Mouse (Mus musculus): Measurements from ENCODE around the gene Acap2. TPM values are rescaled to one million over a fixed set of nuclear protein-coding genes. Genes with fewer than 3 reads are reported as not detected.

The Acap2 gene
- total RNA-seq, 2 experiments from 2014 or later: 95.7 to 130 TPM

DNA sequence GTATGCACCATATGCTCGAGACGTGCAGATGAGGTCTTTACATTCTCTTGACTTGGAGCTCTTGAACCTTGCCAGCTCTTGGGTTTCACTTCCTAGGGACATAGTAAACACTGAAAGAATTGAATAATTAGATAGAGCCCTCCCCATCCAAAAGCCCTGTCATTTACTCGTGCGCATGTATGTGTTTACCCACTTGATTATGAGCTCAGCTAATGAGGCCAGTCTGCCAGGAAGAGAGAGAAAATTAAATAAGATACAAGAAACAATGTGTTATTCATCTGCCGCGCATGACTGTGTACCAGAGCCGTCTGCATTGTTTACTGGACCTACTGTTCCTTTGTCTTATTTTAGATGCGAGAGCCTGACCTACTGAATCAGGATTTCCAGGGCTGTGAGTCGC is 10.5 kb upstream of the Acap2 start:
- no peak for DNase-seq (ENCODE audit: low spot score in 2 of 2)
- intact Hi-C loops (cut with DNase I): no loop called here

DNA sequence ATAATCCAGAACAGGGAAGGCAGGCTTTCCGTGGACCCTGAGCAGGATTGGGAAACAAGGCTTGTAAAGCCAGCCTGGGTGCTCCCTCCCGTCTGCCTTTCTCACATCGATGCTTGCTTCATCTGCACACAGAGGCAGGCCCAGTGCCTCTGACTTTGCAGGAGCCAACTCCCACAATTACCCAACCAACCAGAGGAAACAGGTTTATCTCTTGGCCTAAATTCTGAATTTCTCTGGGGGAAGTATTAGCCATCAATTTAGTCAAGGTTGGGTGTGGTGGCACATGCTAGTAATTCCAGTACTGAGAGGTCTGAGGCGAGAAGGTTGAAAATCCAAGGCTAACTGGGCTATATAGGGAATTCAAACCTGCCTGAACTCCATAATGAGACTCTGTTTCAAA is 9.4 kb upstream of the Acap2 start:
- intact Hi-C loops (cut with DNase I): no loop called here
- DNase-seq (ENCODE audit: low spot score in 2 of 2): peak in 1 of 2 experiments; percentile 3

DNA sequence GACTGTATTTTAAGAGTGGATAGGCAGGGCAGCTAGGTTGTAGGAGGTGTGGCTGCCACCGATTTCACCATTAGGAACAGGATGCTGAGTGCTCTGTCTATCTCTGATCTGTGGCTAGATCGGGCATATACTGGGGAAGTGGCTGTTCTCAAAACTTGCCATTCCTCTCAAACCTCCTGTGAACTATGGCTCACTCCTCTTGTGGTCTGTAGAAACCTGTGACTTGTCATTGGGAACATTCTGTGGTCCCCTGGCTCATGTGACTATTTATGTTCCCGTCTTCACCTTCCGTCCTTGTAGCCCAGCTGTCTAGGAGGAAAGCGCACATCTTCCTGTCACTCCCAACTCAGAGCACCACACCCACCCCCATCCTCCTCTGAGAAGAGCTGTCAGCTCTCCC is 8.9 kb upstream of the Acap2 start:
- intact Hi-C loops (cut with DNase I): no loop called here
- DNase-seq (ENCODE audit: low spot score in 2 of 2): no peak

DNA sequence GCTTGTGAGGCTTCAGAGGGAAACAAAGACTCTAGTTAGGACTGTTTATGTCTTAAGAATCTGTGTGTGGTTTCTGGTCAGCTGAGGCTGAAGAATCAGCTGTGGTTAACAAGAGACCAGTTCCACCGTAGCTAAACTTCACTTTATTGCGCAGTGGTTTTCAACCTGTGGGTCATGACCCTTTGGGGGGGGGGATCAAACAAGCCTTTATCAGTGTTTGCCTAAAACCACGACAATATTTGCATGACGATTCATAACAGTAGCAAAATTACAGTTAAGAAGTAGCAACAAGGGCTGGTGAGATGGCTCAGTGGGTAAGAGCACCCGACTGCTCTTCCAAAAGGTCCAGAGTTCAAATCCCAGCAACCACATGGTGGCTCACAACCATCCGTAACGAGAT is 4.7 kb upstream of the Acap2 start:
- no peak for DNase-seq (ENCODE audit: low spot score in 2 of 2)

DNA sequence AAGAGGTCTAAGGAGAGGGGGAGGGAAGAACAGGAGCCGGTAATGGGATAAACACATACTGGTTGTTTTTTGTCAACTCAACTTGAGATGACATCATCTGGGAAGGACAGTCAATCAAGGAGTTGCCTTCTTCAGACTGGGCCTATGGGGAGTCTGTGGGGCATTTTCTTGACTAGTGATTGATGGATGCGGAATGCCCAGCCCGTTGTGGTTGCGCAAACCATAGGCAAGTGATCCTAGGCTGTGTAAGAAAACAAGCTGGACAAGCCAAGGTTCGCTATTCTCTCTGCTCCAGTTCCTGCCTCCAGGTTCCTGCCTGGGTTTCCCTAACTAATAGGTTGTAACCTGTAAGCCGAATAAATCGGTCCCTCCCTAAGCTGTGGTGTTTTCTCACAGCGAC is 4.1 kb upstream of the Acap2 start:
- intact Hi-C loops (cut with DNase I): no loop called here
- DNase-seq (ENCODE audit: low spot score in 2 of 2): no peak

More for the DNA sequence above, 4.7 kb upstream of the Acap2 start:
- intact Hi-C loops (cut with DNase I): no loop called here

DNA sequence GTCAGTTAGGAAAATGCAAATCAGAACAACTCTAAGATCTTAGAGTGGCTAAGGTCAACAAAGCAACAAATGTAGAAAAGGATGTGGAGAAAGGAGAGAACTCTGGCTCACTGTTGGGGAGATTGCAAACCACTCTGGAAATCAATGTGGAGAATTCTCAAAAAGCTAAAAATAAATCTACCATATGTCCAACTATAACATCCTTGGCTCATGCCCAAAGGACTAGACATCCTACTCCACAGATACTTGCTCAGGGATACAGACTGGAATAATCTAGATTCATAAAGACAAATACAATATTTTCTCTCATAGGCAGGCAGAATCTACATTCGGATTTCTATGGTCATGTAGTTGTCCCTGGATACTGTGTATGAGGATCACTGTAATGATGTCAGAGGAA is 3.2 kb upstream of the Acap2 start:
- intact Hi-C loops (cut with DNase I): no loop called here
- DNase-seq (ENCODE audit: low spot score in 2 of 2): no peak

DNA sequence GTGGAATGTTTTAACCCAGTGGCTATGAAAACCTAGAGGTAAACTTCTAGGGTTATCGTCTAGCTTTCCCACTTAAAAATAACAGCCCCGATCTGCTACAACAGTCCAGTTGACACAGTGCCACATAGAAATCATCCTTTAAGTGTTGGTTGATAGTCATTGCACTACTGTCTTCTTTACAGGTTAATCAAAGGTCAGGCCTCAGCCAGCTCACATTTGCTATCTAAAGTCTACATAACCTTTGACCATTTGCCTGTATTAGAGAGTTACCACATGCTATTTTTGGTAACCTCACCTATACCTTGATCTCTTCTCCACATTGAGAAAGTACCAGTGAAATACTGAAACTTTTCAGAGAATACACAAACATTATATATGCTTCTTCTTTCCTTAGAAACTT is 659 bp upstream of the Acap2 start:
- intact Hi-C loops (cut with DNase I): loop anchor here (2.0 kb wide), 1 partner anchor 39 kb away; no protein-coding TSS in a partner anchor

DNA sequence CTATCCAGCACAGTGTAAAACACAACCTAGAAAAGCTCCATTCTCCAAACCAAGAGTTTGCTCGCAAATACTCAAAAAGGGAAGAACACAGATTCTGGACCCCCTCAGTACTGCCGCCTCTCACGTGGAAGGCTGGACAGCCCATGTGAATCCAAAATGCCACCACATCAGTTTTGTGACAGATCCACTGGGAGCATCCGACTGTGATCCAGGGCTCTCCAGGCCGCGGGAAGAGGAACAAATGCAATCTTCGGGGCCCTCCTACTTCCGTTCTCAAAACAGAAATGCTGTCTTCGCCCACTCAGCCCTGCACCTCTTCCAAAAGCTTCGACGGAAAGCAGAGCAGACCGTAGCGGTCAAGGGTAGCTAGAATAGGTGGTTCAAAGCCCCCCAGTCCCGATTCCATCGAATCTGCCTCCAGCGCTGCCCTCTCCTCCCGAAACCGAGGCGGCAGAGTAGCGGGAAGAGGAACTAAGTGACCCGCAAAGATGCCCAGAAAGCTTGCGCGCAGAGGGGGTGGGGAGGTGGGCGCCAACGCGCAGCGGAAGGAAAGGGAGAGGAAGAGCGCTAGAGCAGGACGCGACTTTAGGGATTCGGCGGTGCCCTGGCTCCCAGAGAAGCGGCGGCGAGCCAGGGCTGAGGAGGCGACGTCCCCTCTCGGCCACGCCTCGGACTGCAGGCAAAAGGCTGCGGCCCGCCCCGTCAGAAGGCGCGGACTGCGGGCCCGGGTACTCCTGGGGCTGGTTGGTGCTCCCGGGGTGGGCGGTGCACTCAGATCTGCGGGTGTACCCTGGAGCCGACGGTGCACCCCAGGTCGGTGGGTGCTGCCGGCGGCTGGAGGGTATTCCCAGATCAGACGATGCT is 887 bp downstream of the Acap2 start:
- intact Hi-C loops (cut with DNase I): loop anchor here (2.0 kb wide), 1 partner anchor 41 kb away; no protein-coding TSS in a partner anchor
- DNase-seq (ENCODE audit: low spot score in 2 of 2): peak; percentile 74 to 76

More for the DNA sequence above, 659 bp upstream of the Acap2 start:
- DNase-seq (ENCODE audit: low spot score in 2 of 2): no peak

DNA sequence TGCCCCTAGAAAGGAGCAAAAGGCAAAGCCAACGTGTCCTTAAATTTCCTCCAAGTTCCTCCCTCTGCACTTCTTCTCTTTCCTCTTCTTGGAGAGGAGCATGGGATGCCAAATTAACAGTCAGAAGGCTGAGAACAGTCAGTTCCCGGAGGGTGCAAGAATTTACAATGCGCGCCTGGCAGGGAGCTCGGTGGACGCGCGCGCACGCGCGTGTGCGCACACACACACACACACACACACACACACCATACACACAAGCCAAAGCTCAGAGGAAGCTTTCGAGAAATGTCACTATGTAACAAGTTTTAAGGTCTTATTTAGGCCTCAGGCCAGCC is 1.5 kb downstream of the Acap2 start:
- intact Hi-C loops (cut with DNase I): no loop called here
- DNase-seq (ENCODE audit: low spot score in 2 of 2): peak in 1 of 2 experiments; percentile 50

DNA sequence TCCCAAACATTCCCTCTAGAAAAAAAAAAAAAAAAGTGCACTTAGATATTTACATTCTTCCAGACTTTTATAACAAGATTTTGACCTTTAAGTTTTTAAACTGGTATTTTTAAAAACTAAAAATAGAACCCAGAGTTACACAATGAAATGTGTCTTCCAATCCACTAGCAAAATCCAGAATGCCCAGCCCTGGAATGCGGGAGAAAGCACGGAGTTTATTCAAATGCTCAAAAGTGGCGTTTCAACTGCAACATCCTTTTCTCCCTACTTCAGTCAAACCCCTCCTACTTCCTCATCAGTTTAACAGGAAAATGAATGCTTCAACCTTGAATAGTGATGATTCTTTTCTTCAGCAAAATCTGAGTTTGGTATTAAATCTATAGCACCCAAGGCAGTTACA is 4.1 kb downstream of the Acap2 start:
- DNase-seq (ENCODE audit: low spot score in 2 of 2): no peak
- intact Hi-C loops (cut with DNase I): loop anchor here (1.0 kb wide), 1 partner anchor 12 kb away; no protein-coding TSS in a partner anchor

DNA sequence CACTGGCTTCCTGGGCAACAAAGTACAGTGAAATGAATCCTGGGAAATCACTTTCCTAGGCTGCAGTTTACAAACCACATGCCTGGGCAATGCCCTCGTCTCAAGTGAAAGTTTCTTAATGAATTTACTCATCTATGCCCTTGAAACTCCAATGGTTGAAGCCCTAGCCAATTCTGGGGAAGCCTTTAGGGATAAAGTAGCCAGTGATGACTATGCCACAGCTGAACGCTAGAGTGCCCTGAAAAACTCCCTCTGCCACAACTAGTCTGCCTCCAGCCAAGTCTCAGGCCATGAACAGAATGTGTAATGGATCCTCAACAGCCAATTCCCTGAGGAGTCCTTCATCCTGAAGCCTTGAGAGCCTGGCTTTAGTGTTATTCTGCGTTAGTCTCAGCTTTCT is 8.5 kb downstream of the Acap2 start:
- intact Hi-C loops (cut with DNase I): no loop called here
- DNase-seq (ENCODE audit: low spot score in 2 of 2): no peak

DNA sequence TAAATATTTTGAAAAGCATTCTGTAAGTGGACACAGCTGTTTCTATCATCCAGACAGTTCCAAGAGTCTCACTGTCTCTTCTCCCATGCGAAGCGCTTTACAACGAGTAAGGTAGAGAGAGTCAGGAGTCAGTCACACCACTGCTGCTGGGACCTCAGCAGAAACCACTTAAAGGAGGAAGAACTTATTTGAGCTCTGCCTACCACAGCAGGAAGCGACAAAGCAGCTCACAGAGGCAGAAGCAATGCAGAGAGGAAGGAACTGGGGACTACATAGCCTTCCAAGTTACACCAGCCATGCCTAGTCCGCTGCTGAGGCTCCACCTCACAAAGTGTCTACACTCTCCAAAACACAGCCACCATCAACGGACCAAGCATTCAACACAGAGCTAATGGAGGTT is 9.2 kb downstream of the Acap2 start:
- intact Hi-C loops (cut with DNase I): no loop called here
- no peak for DNase-seq (ENCODE audit: low spot score in 2 of 2)

DNA sequence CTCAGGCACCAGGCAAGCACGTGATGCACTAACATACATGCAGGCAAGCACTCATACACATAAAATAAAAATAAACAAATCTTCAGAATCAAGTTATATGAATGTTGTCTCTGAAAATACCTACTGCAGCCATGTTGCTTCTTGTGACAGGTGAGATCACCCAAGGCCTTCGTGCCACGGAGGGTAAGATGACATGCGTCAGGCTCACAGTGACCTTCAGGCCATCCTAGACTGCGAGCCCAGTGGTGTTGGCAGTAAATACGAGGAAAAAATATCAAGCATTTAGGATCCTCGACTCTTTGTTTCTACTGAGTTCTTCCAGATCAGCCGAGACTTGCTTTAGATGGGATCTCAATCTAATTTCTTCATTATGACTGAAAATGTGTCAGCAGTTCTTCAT is 10.6 kb downstream of the Acap2 start:
- intact Hi-C loops (cut with DNase I): no loop called here
- no peak for DNase-seq (ENCODE audit: low spot score in 2 of 2)

DNA sequence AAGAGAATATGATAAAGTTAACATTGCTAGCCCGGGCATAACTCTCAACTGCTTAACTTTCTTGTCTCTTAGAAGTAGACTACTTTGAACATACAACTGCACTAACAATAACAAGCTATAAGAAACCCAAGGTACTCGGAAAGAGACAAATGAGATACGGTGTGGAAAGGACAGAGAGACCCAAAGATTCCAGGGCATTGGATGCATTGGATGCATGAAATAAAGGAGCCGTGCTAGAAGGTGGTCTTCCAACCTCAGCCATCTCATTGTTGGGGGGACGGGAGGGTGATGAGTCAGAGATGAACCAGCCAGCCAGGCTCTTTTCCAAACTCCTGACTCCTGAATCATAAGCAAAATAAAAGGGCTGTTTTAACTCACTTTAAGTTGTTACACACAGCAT is 11.8 kb downstream of the Acap2 start:
- intact Hi-C loops (cut with DNase I): no loop called here
- no peak for DNase-seq (ENCODE audit: low spot score in 2 of 2)

DNA sequence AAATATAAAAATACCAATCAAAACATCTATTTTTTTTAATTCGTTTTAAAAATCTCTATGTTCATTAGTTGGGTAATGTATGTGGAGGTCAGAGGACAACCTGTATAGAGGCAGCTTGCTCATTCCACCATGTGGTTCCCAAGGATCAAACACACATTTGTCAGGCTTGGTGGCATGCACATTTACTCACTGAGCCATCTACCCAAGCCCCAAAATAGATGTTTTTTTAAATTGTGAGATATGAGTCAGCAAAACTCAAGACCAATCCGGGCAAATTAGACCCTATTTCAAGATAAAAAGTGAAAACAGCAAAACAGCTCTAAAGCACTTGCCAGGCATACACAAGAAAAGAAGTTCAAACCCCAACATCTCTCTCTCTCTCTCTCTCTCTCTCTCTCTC is 12.2 kb downstream of the Acap2 start:
- no peak for DNase-seq (ENCODE audit: low spot score in 2 of 2)
- intact Hi-C loops (cut with DNase I): no loop called here

DNA sequence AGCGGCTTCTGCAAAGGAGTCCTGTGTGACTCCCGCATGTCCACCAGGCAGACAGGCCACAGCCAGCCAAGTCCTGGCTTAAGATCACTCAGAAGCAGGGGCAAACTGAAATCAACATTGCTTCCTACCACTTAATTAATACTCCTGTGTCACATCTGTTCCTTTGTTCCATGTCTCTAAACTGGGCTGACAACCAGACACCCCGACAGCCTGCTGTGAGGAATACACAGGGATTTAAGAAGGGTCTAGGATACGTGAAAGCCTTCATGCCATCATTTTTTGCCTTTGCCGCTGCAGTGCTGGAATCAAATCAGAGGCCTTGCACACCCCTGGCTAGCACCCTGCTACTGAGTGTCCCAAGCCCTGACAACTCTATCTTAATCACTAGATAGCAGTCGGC is 12.8 kb downstream of the Acap2 start:
- intact Hi-C loops (cut with DNase I): no loop called here
- DNase-seq (ENCODE audit: low spot score in 2 of 2): no peak

DNA sequence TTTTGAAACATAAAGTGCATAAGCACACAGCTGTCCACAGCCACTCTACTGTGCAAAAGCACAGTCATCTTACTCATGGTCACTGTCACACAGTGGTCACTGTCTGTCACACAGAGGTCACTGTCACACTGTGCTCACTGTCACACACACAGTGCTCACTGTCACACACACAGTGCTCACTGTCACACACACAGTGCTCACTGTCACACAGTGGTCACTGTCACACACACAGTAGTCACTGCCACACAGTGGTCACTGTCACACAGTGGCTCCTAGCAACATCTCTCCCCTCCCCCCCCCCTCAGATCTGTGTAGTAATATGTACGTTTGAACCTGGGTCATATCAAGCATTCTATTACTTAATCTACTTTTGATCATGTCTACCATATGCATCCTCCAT is 13.9 kb downstream of the Acap2 start:
- intact Hi-C loops (cut with DNase I): no loop called here
- DNase-seq (ENCODE audit: low spot score in 2 of 2): no peak

DNA sequence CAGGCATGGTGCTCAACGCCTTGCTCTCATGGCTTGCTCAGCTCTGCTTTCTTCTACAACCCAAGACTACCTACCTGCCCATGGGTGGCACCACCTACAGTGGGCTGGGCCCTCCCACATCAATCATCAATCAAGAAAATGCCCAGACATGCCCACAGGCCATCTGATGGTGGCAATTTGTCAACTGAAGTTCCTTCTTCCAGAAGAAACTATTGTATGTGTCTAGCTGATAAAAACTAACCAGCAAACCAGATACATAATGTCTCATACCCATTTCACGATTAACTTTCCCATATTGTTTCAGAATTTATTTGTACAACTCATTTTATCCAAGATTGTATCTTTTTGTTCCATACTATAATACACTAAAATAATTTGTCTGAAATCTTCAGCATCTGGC is 15.3 kb downstream of the Acap2 start:
- intact Hi-C loops (cut with DNase I): loop anchor here (1.0 kb wide), 1 partner anchor 12 kb away; no protein-coding TSS in a partner anchor

DNA sequence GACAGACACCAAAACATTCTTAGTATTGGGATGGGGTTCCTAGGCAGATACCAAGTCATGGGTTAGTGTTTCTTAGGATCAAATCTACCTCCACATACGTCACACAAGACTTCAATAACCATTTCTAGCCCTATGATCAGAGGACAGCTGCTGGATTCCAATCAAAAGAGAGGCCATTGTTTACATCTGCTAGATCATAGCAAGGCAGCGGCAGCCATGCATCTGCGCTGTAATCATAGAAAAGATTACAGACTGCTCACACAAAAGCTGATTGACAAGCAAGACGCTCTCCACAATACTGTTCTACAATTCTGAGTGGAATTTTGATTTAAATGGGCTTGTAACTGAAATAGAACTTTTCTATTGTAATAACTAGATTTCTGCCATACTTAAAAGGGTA is 16.3 kb downstream of the Acap2 start:
- intact Hi-C loops (cut with DNase I): loop anchor here (1.0 kb wide), 1 partner anchor 13 kb away; no protein-coding TSS in a partner anchor
- no peak for DNase-seq (ENCODE audit: low spot score in 2 of 2)

More for the DNA sequence above, 15.3 kb downstream of the Acap2 start:
- DNase-seq (ENCODE audit: low spot score in 2 of 2): no peak

DNA sequence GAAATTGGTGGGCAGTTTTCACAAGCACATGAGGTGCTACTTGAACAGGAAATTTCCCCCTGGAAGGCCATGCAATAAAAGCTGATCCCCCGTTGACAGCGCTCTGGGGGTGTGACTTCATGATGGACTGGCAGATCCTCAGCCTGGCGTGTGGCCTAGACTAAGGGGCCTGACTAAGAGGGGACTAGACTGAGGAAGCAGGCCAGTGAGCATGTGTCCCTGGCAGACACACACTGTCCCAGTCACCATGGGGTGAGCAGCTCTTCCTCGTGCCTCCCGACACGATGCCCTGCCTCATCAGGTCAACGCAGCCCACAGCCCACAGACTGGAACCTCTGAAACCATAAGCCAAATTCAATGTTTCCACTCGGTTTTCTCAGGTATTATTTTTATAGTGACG is 18.5 kb downstream of the Acap2 start:
- no peak for DNase-seq (ENCODE audit: low spot score in 2 of 2)
- intact Hi-C loops (cut with DNase I): no loop called here

DNA sequence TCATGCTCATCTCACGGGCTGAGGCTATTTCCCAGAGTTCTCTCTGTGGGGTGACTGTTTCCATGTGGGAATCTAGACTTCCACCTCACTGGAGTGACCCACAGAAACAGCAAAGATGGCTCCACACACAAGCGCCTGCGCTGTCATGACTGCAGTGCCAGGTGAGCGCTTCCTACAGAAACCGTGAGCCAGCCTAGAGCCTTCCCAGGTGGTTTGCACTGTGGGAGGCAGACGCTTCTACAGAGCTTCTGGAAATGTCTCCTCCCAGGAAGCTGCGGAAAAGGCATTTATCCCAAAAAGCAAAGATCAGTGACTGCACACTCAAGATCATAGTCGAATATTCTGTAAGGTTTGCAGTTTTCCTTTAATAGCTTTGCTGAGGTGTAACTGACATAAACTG is 20.2 kb downstream of the Acap2 start:
- no peak for DNase-seq (ENCODE audit: low spot score in 2 of 2)
- intact Hi-C loops (cut with DNase I): no loop called here

DNA sequence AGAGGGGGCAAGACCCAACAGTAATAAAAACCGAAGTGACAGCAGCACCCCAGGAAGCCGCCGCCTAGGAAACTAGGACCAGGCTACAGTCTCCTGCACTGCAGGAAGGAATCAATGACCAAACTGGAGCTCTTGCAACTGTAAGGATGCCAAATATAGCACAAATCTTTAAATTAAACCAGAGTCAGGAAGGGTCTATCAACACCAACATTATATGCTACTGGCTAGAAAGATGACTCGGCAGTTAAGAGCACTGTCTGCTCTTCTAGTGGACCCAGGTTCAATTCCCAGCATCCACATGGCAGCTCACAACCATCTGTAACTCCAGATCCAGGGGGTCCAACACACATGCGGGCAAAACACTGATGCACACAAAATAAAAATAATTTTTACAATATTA is 21.7 kb downstream of the Acap2 start:
- intact Hi-C loops (cut with DNase I): no loop called here
- no peak for DNase-seq (ENCODE audit: low spot score in 2 of 2)
